Mouse (Mus musculus) cerebellum, adult 18-20 months (tissue): ENCODE results near the gene Slc35d3.

Experiments
- DNase-seq, 2 experiments: peaks; one replicate each; pipeline ENCODE4 v3.0.0; 2021

Gene Slc35d3

GRCm38 (mm10) chr10:19834222-19834621 is 17.0 kb downstream of the Slc35d3 start:
- no peak for DNase-seq

- DNase-seq: no peak
Observed at GRCm38 (mm10) chr10:19831072-19831849, 20.0 kb downstream of the Slc35d3 start.

- no peak for DNase-seq
Observed at GRCm38 (mm10) chr10:19820986-19821385, 30.3 kb downstream of the Slc35d3 start.

GRCm38 (mm10) chr10:19818723-19819355 is 32.4 kb downstream of the Slc35d3 start:
- DNase-seq: no peak

- peak; percentile 5 to 13 for DNase-seq
Observed at GRCm38 (mm10) chr10:19815371-19815770, 35.9 kb downstream of the Slc35d3 start.

- DNase-seq: peak; percentile 9 to 23
Observed at GRCm38 (mm10) chr10:19811436-19812172, 39.7 kb downstream of the Slc35d3 start.

- no peak for DNase-seq
Observed at GRCm38 (mm10) chr10:19804763-19805162, 46.5 kb downstream of the Slc35d3 start.

GRCm38 (mm10) chr10:19802958-19803357 is 48.3 kb downstream of the Slc35d3 start:
- DNase-seq: no peak
